Mouse (Mus musculus) heart, postnatal 10 days (tissue): ENCODE measurements around the gene Eml5. TPM values are rescaled to one million over a fixed set of nuclear protein-coding genes. Genes with fewer than 3 reads are reported as not detected.

ENCODE experiments used
- DNase-seq, 2 experiments: peaks; one replicate each; pipeline ENCODE4 v3.0.0; 2021
- intact Hi-C: fragments of 180-260 bp; cut with DNase I; formaldehyde crosslinking; loops from one replicate; pipeline ENCODE4 v1.15.1; 2025
- total RNA-seq, 2 experiments: library from RNA; stranded (reverse); gene quantifications; 2 replicates each; pipeline ENCODE4 v1.2.3; 2021

The Eml5 gene
- total RNA-seq, 2 experiments from 2014 or later, result 2.9 to 3.9 TPM

- intact Hi-C loops, result loop anchor here (5.0 kb wide), 1 partner anchor 61 kb away; no protein-coding TSS in a partner anchor
- peak; percentile 36 to 49 for DNase-seq
Observed at GRCm38 (mm10) chr12:98737801-98738350, 163.4 kb downstream of the Eml5 start.

- intact Hi-C loops, result loop anchor here (5.0 kb wide), 1 partner anchor 60 kb away; no protein-coding TSS in a partner anchor
- peak; percentile 79 to 85 for DNase-seq
Observed at GRCm38 (mm10) chr12:98736951-98737800, 164.1 kb downstream of the Eml5 start, which contains the start of gene Ptpn21. Gene Ptpn21, minus strand, starts transcription at chr12:98737405.

Other genes starting within 250 kb of the Eml5 start
- 10 to 100 TPM; 26.3 to 31.6 TPM for gene Ptpn21, start 164.1 kb downstream of the Eml5 start, total RNA-seq
- gene Zc3h14, start 154.5 kb downstream of the Eml5 start, total RNA-seq, result 10 to 100 TPM; 69.2 to 70.7 TPM
- 10 to 100 TPM in 1 of 2 experiments, 1 to 10 TPM in 1; 8.5 to 13.2 TPM for gene Ttc8, start 19.1 kb upstream of the Eml5 start, total RNA-seq